Mouse (Mus musculus) intestine, postnatal 0 days (tissue): ENCODE data around the gene F830045P16Rik. TPM values are rescaled to one million over a fixed set of nuclear protein-coding genes. Genes with fewer than 3 reads are reported as not detected.
"Not testable (repeated sequence)": the region's sequence is repeated elsewhere in the genome, so short reads cannot be mapped to it uniquely, and the experiment has no call there.

Experiments
- ATAC-seq: fragments of 200-750 bp; cut with Nextera tagmentation; 2 replicates; pipeline ENCODE4 v1.8.0; 2017; ENCODE audit warnings: mild to moderate bottlenecking, moderate TSS enrichment, moderate library complexity
- H3K27ac ChIP-seq: fragments of 300-500 bp; sonication (generic); 2 replicates; pipeline ENCODE4 v1.5.1; 2014; ENCODE audit warnings: mild to moderate bottlenecking, low read depth, low read length, moderate library complexity
- H3K27me3 ChIP-seq: fragments of 300-500 bp; sonication (generic); replicated peaks from 2 replicates; pipeline ENCODE4 v1.6.1; 2014; ENCODE audit warnings: low read length, mixed read lengths; ENCODE audit not compliant: control insufficient read depth, insufficient read depth
- H3K36me3 ChIP-seq: fragments of 300-500 bp; sonication (generic); 2 replicates; pipeline ENCODE4 v1.6.1; 2014; ENCODE audit warnings: mild to moderate bottlenecking, moderate library complexity; ENCODE audit not compliant: control insufficient read depth, insufficient read depth
- H3K4me1 ChIP-seq: fragments of 300-500 bp; sonication (generic); replicated peaks from 2 replicates; pipeline ENCODE4 v1.6.1; 2014; ENCODE audit warnings: antibody characterized with exemption, low read length, mixed read lengths; ENCODE audit not compliant: control insufficient read depth, insufficient read depth
- H3K4me2 ChIP-seq: fragments of 300-500 bp; sonication (generic); replicated peaks from 2 replicates; pipeline ENCODE4 v1.6.1; 2014; ENCODE audit warnings: low read depth, mild to moderate bottlenecking, moderate library complexity
- H3K4me3 ChIP-seq: fragments of 300-500 bp; sonication (generic); 2 replicates; pipeline ENCODE4 v1.5.1; 2014; ENCODE audit warnings: low read depth, low read length
- H3K9ac ChIP-seq: fragments of 300-500 bp; sonication (generic); 2 replicates; pipeline ENCODE4 v1.6.1; 2014; ENCODE audit warnings: mild to moderate bottlenecking, low read depth, low read length
- H3K9me3 ChIP-seq: fragments of 300-500 bp; sonication (generic); 2 replicates; pipeline ENCODE4 v1.6.1; 2016; ENCODE audit warnings: mixed run types; ENCODE audit not compliant: control insufficient read depth
- CTCF ChIP-seq: sonication (generic); IDR thresholded peaks from 2 replicates; pipeline ENCODE4 v1.5.1; 2016; ENCODE audit warnings: low read depth, mild to moderate bottlenecking, control low read depth, antibody characterized with exemption, moderate library complexity
- WGBS: fragments of 180-500 bp; shearing (Covaris S2); extraction: QIAGEN DNeasy Blood & Tissue Kit; methylation state at CpG from one replicate; pipeline ENCODE4 v1.1.7; 2014; 5-methylcytosine and 5-hydroxymethylcytosine counted together
- polyA plus RNA-seq: library from polyadenylated mRNA; unstranded; fragments of >200 nt; fragmentation: Nextera tagmentation; extraction: Ambion mirVana; gene quantifications from 2 replicates; pipeline ENCODE4 v1.2.1, GENCODE M21; 2015

Gene F830045P16Rik
- polyA plus RNA-seq, 1 experiment from 2014 or later, result not detected

DNA sequence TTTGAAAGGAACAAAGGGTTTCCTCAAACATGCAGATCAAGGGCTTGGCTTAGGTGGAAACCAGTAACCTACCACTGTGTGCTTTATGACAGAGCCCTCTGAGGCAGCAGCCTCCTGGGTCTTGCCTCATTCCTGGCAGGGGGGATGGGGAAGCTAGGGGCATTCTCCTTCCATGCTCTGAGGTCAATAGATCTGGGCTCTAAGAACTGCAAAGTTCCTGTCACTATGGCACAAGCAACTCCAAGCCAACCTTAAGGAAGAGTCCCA, 22.1 kb downstream of the F830045P16Rik start:
- Histone ChIP-seq H3K4me3 (no peak overlapping the region), H3K4me2 (no peak overlapping the region), H3K27me3 (no peaks in the 10 kb centered on the region), H3K36me3 (no peaks in the 10 kb centered on the region), H3K4me1 (no peaks in the 10 kb centered on the region), H3K9ac (no peak overlapping the region), H3K27ac (no peak overlapping the region), H3K9me3 (no peaks in the 10 kb centered on the region)
- ATAC-seq, result no peak
- no peak for TF ChIP-seq CTCF

- Histone ChIP-seq H3K4me3 (no peak overlapping the region), H3K9me3 (no peaks in the 10 kb centered on the region), H3K27me3 (no peaks in the 10 kb centered on the region), H3K4me2 (no peak overlapping the region), H3K9ac (no peak overlapping the region), H3K36me3 (no peaks in the 10 kb centered on the region), H3K27ac (no peak overlapping the region), H3K4me1 (no peaks in the 10 kb centered on the region)
- 73% methylated on average over 6 of the region's 6 CpGs for WGBS
- no peak for TF ChIP-seq CTCF
- no peak for ATAC-seq
Measured at GRCm38 (mm10) chr2:129513546-129514400, 22.6 kb downstream of the F830045P16Rik start.

DNA sequence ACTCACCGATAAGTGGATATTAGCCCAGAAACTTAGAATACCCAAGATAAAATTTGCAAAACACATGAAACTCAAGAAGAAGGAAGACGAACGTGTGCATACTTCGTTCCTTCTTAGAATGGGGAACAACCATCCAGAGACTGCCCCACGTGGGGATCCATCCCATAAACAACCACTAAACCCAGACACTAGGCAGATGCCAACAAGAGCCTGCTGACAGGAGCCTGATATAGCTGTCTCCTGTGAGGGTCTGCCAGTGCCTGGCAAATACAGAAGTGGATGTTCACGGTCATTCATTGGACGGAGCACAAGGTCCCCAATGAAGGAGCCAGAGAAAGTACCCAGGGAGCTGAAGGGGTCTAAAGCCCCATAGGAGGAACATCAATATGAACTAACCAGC, 24.3 kb downstream of the F830045P16Rik start:
- H3K36me3 ChIP-seq, H3K4me3 ChIP-seq, H3K9me3 ChIP-seq, H3K27ac ChIP-seq, ATAC-seq, H3K27me3 ChIP-seq, H3K9ac ChIP-seq, H3K4me2 ChIP-seq, H3K4me1 ChIP-seq: not testable (repeated sequence)
- WGBS, result 86% methylated on average over 7 of the region's 7 CpGs

GRCm38 (mm10) chr2:129502641-129503040, 33.8 kb downstream of the F830045P16Rik start:
- H3K27me3 ChIP-seq, result no peaks in the 10 kb centered on the region
- ATAC-seq, result no peak
- TF ChIP-seq CTCF, result peak; percentile 87

DNA sequence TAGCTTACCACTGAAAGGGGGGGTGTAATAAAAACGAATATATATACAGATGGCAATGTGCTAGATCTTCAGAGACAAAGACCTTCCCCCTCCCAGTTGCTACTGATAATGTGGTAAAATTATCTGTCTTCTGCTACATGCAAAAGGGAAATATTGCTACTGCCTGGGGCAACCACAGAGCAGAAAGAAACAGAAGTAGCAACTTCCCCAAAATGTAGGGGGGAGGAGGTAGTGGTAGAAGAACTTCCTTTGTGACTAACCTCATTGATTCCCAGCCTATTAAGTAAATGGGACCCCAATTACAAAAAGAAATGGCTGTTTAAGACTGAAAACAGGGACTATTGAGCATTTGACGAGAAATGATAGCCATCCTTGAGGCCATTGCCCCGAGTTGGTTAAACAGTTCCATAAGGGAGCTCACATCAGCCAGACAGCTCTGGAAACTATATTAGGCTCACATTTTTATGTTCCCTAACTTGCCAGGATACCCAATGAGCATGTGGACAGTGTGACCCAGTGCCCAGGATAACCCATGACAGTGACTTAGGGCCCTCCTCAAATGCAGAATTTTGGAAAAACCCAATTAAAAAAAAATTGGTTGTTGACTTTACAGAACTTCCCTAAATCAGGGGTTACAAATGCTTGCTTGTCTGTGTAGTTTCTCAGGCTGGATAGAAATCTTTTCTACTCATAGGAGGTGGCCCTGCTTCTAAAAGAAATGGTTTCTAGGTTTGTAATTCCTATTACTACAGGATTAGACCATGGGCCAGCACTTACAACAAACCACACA, 46.7 kb downstream of the F830045P16Rik start:
- H3K27me3 ChIP-seq, result no peaks in the 10 kb centered on the region
- no peak overlapping the region for H3K4me2 ChIP-seq
- no peaks in the 10 kb centered on the region for H3K9me3 ChIP-seq
- H3K9ac ChIP-seq, result no peak overlapping the region
- WGBS, result 69% methylated on average over 3 of the region's 3 CpGs
- no peaks in the 10 kb centered on the region for H3K36me3 ChIP-seq
- H3K27ac ChIP-seq, result no peak overlapping the region
- no peak for TF ChIP-seq CTCF
- H3K4me3 ChIP-seq, result no peak overlapping the region
- ATAC-seq, result no peak
- H3K4me1 ChIP-seq, result no peaks in the 10 kb centered on the region

More at GRCm38 (mm10) chr2:129502641-129503040, 33.8 kb downstream of the F830045P16Rik start:
- 22% methylated on average over 6 of the region's 6 CpGs for WGBS
- no peaks in the 10 kb centered on the region for H3K36me3 ChIP-seq
- no peak overlapping the region for H3K27ac ChIP-seq
- H3K4me1 ChIP-seq, result no peaks in the 10 kb centered on the region
- H3K4me3 ChIP-seq, result no peak overlapping the region
- no peak overlapping the region for H3K4me2 ChIP-seq
- H3K9me3 ChIP-seq, result no peaks in the 10 kb centered on the region
- no peak overlapping the region for H3K9ac ChIP-seq

DNA sequence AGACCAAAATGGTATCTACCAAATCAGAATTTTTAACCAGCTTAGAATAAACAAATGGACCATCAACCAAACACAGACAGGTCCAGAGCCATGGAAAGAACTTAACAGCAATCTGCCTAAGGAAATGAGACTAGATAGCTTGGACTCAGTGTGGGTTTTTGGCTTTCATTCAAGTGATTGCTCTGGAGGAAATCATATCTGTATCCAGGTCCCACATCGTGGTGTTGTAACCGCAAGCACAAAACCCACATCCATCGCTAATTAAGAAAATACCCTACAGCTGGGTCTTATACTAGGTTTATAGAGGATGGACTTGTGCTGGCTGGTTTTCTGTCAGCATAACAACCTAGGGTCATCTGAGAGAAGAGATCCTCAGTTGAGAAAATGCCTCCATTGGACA, 53.3 kb downstream of the F830045P16Rik start:
- WGBS, result 87% methylated on average over 3 of the region's 3 CpGs
- Histone ChIP-seq H3K36me3 (no peaks in the 10 kb centered on the region), H3K27ac (no peak overlapping the region), H3K4me2 (no peak overlapping the region), H3K27me3 (no peaks in the 10 kb centered on the region), H3K9me3 (no peaks in the 10 kb centered on the region), H3K9ac (no peak overlapping the region), H3K4me1 (no peaks in the 10 kb centered on the region), H3K4me3 (no peak overlapping the region)
- no peak for TF ChIP-seq CTCF
- no peak for ATAC-seq
